Mouse (Mus musculus) liver, embryonic 13.5 days (tissue): ENCODE data around the gene Rpl10-ps3. TPM values are rescaled to one million over a fixed set of nuclear protein-coding genes. Genes with fewer than 3 reads are reported as not detected.

Experiments
- ATAC-seq: fragments of 200-750 bp; cut with Nextera tagmentation; 2 replicates; pipeline ENCODE4 v1.8.0; 2017; ENCODE audit warnings: low read depth, mild to moderate bottlenecking, moderate number of reproducible peaks, moderate library complexity
- DNase-seq: peaks from one replicate; pipeline ENCODE4 v3.0.0; 2022
- H3K27ac ChIP-seq: fragments of 300-500 bp; sonication (generic); 2 replicates; pipeline ENCODE4 v1.5.1; 2015; ENCODE audit warnings: moderate library complexity, mild to moderate bottlenecking, inconsistent platforms
- H3K27me3 ChIP-seq: fragments of 300-500 bp; sonication (generic); 2 replicates; pipeline ENCODE4 v1.6.1; 2015; ENCODE audit warnings: mild to moderate bottlenecking, inconsistent platforms
- H3K36me3 ChIP-seq: fragments of 300-500 bp; sonication (generic); 2 replicates; pipeline ENCODE4 v1.6.1; 2015; ENCODE audit warnings: mild to moderate bottlenecking, inconsistent platforms
- H3K4me1 ChIP-seq: fragments of 300-500 bp; sonication (generic); replicated peaks from 2 replicates; pipeline ENCODE4 v1.6.1; 2015; ENCODE audit warnings: inconsistent platforms
- H3K4me2 ChIP-seq: fragments of 300-500 bp; sonication (generic); 2 replicates; pipeline ENCODE4 v1.6.1; 2015; ENCODE audit warnings: inconsistent platforms, mild to moderate bottlenecking, moderate library complexity
- H3K4me3 ChIP-seq: fragments of 300-500 bp; sonication (generic); replicated peaks from 2 replicates; pipeline ENCODE4 v1.5.1; 2015; ENCODE audit warnings: mild to moderate bottlenecking, inconsistent platforms
- H3K9ac ChIP-seq: fragments of 300-500 bp; sonication (generic); 2 replicates; pipeline ENCODE4 v1.6.1; 2015; ENCODE audit warnings: mild to moderate bottlenecking, inconsistent platforms
- H3K9me3 ChIP-seq: fragments of 300-500 bp; sonication (generic); replicated peaks from 2 replicates; pipeline ENCODE4 v1.6.1; 2016; ENCODE audit warnings: inconsistent platforms
- WGBS: fragments of 180-500 bp; shearing (Covaris S2); methylation state at CpG from one replicate; pipeline ENCODE4 v1.1.7; 2015; ENCODE audit not compliant: insufficient replicate concordance; 5-methylcytosine and 5-hydroxymethylcytosine counted together
- polyA plus RNA-seq: library from polyadenylated mRNA; unstranded; fragments of >200 nt; fragmentation: Nextera tagmentation; extraction: Ambion mirVana; gene quantifications from 2 replicates; pipeline ENCODE4 v1.2.1, GENCODE M21; 2015

The Rpl10-ps3 gene
- polyA plus RNA-seq, 1 experiment from 2014 or later: 293 TPM

- DNase-seq (no peak), ATAC-seq (no peak)
- Histone ChIP-seq H3K9me3 (no peaks in the 10 kb centered on the region), H3K4me3 (no peak overlapping the region), H3K27me3 (no peaks in the 10 kb centered on the region), H3K27ac (no peak overlapping the region), H3K36me3 (no peaks in the 10 kb centered on the region), H3K4me1 (no peaks in the 10 kb centered on the region), H3K9ac (no peak overlapping the region), H3K4me2 (no peak overlapping the region)
- WGBS: 76% methylated on average over 3 of the region's 3 CpGs
These were observed 4.4 kb upstream of the Rpl10-ps3 start for GRCm38 (mm10) chr9:50349156-50349555.

- Histone ChIP-seq H3K4me2 (no peak overlapping the region), H3K4me3 (no peak overlapping the region), H3K27me3 (no peaks in the 10 kb centered on the region), H3K36me3 (no peaks in the 10 kb centered on the region), H3K4me1 (no peaks in the 10 kb centered on the region), H3K27ac (no peak overlapping the region), H3K9me3 (no peaks in the 10 kb centered on the region), H3K9ac (no peak overlapping the region)
- no peak for DNase-seq
- ATAC-seq: no peak
- 66% methylated on average over 10 of the region's 10 CpGs for WGBS
These were observed 3.5 kb upstream of the Rpl10-ps3 start for GRCm38 (mm10) chr9:50348256-50348655.

- DNase-seq (no peak), ATAC-seq (no peak)
- no peak overlapping the region for H3K27ac ChIP-seq
- no peak overlapping the region for H3K9ac ChIP-seq
- no peaks in the 10 kb centered on the region for H3K9me3 ChIP-seq
- H3K36me3 ChIP-seq: no peaks in the 10 kb centered on the region
- no peak overlapping the region for H3K4me3 ChIP-seq
- no peaks in the 10 kb centered on the region for H3K4me1 ChIP-seq
- WGBS: 42% methylated on average over 7 of the region's 7 CpGs
- H3K27me3 ChIP-seq: no peaks in the 10 kb centered on the region
- no peak overlapping the region for H3K4me2 ChIP-seq
These were observed 9.0 kb downstream of the Rpl10-ps3 start for GRCm38 (mm10) chr9:50335539-50336325.

- DNase-seq: peak; percentile 7
These were observed 11.4 kb downstream of the Rpl10-ps3 start for GRCm38 (mm10) chr9:50333413-50333812.

GRCm38 (mm10) chr9:50324355-50325225, 20.2 kb downstream of the Rpl10-ps3 start:
- 59% methylated on average over 9 of the region's 9 CpGs for WGBS
- ATAC-seq: no peak

More at GRCm38 (mm10) chr9:50333413-50333812, 11.4 kb downstream of the Rpl10-ps3 start:
- Histone ChIP-seq H3K9me3 (no peaks in the 10 kb centered on the region), H3K9ac (no peak overlapping the region), H3K4me3 (no peak overlapping the region), H3K4me2 (no peak overlapping the region), H3K27me3 (no peaks in the 10 kb centered on the region), H3K27ac (no peak overlapping the region), H3K4me1 (no peaks in the 10 kb centered on the region), H3K36me3 (no peaks in the 10 kb centered on the region)
- WGBS: 32% methylated on average over 6 of the region's 6 CpGs
- ATAC-seq: no peak

GRCm38 (mm10) chr9:50320729-50321128, 24.0 kb downstream of the Rpl10-ps3 start:
- H3K4me2 ChIP-seq: no peak overlapping the region
- no peak overlapping the region for H3K9ac ChIP-seq
- DNase-seq (no peak), ATAC-seq (no peak)
- H3K27ac ChIP-seq: no peak overlapping the region
- H3K4me3 ChIP-seq: no peak overlapping the region
- no peaks in the 10 kb centered on the region for H3K27me3 ChIP-seq
- 30% methylated on average over 1 of the region's 1 CpGs for WGBS
- no peaks in the 10 kb centered on the region for H3K36me3 ChIP-seq
- no peaks in the 10 kb centered on the region for H3K4me1 ChIP-seq
- no peaks in the 10 kb centered on the region for H3K9me3 ChIP-seq

More at GRCm38 (mm10) chr9:50324355-50325225, 20.2 kb downstream of the Rpl10-ps3 start:
- Histone ChIP-seq H3K9ac (no peak overlapping the region), H3K27me3 (no peaks in the 10 kb centered on the region), H3K27ac (no peak overlapping the region), H3K36me3 (no peaks in the 10 kb centered on the region), H3K4me1 (no peaks in the 10 kb centered on the region), H3K4me3 (no peak overlapping the region), H3K4me2 (no peak overlapping the region), H3K9me3 (no peaks in the 10 kb centered on the region)
- DNase-seq: no peak

- no peak overlapping the region for H3K9ac ChIP-seq
- no peak overlapping the region for H3K4me2 ChIP-seq
- DNase-seq: no peak
- no peaks in the 10 kb centered on the region for H3K36me3 ChIP-seq
- ATAC-seq: no peak
- H3K4me3 ChIP-seq: no peak overlapping the region
- no peaks in the 10 kb centered on the region for H3K4me1 ChIP-seq
- no peak overlapping the region for H3K27ac ChIP-seq
- H3K9me3 ChIP-seq: no peaks in the 10 kb centered on the region
- 76% methylated on average over 5 of the region's 5 CpGs for WGBS
- H3K27me3 ChIP-seq: no peaks in the 10 kb centered on the region
These were observed 25.3 kb downstream of the Rpl10-ps3 start for GRCm38 (mm10) chr9:50319506-50319905.

- H3K36me3 ChIP-seq: no peaks in the 10 kb centered on the region
- no peak overlapping the region for H3K27ac ChIP-seq
- no peak overlapping the region for H3K9ac ChIP-seq
- ATAC-seq (no peak), DNase-seq (no peak)
- no peaks in the 10 kb centered on the region for H3K27me3 ChIP-seq
- H3K4me2 ChIP-seq: no peak overlapping the region
- H3K9me3 ChIP-seq: no peaks in the 10 kb centered on the region
- H3K4me1 ChIP-seq: no peaks in the 10 kb centered on the region
- WGBS: 60% methylated on average over 6 of the region's 6 CpGs
- H3K4me3 ChIP-seq: no peak overlapping the region
These were observed 27.5 kb downstream of the Rpl10-ps3 start for GRCm38 (mm10) chr9:50317299-50317698.

GRCm38 (mm10) chr9:50315650-50316049, 29.1 kb downstream of the Rpl10-ps3 start:
- no peak overlapping the region for H3K4me2 ChIP-seq
- H3K9me3 ChIP-seq: no peaks in the 10 kb centered on the region
- ATAC-seq (no peak), DNase-seq (no peak)
- H3K36me3 ChIP-seq: no peaks in the 10 kb centered on the region
- no peak overlapping the region for H3K9ac ChIP-seq
- H3K4me1 ChIP-seq: no peaks in the 10 kb centered on the region
- H3K4me3 ChIP-seq: no peak overlapping the region
- 44% methylated on average over 3 of the region's 3 CpGs for WGBS
- no peaks in the 10 kb centered on the region for H3K27me3 ChIP-seq
- no peak overlapping the region for H3K27ac ChIP-seq

- ATAC-seq (no peak), DNase-seq (no peak)
- Histone ChIP-seq H3K9ac (no peak overlapping the region), H3K27me3 (no peaks in the 10 kb centered on the region), H3K27ac (no peak overlapping the region), H3K9me3 (no peaks in the 10 kb centered on the region), H3K4me1 (no peaks in the 10 kb centered on the region), H3K4me2 (no peak overlapping the region), H3K36me3 (no peaks in the 10 kb centered on the region), H3K4me3 (no peak overlapping the region)
- 62% methylated on average over 6 of the region's 6 CpGs for WGBS
These were observed 33.7 kb downstream of the Rpl10-ps3 start for GRCm38 (mm10) chr9:50311036-50311545.

- H3K27me3 ChIP-seq: no peaks in the 10 kb centered on the region
- ATAC-seq: no peak
- no peak overlapping the region for H3K9ac ChIP-seq
- H3K4me1 ChIP-seq: no peaks in the 10 kb centered on the region
- WGBS: 61% methylated on average over 10 of the region's 10 CpGs
- H3K4me3 ChIP-seq: no peak overlapping the region
- no peaks in the 10 kb centered on the region for H3K36me3 ChIP-seq
- no peaks in the 10 kb centered on the region for H3K9me3 ChIP-seq
- no peak overlapping the region for H3K4me2 ChIP-seq
- no peak overlapping the region for H3K27ac ChIP-seq
- no peak for DNase-seq
These were observed 38.9 kb downstream of the Rpl10-ps3 start for GRCm38 (mm10) chr9:50305666-50306402.
